Mouse (Mus musculus) cerebellum, postnatal 36 days (tissue): ENCODE results near the gene Slc38a3.
A peak's percentile ranks its signal among the peaks of the same experiment; 100 is the strongest.

Experiments
- DNase-seq, 2 experiments: peaks; one replicate each; pipeline ENCODE4 v3.0.0; 2021 to 2022; ENCODE audit warnings: mixed read lengths in 2 of 2

Slc38a3 gene

DNA sequence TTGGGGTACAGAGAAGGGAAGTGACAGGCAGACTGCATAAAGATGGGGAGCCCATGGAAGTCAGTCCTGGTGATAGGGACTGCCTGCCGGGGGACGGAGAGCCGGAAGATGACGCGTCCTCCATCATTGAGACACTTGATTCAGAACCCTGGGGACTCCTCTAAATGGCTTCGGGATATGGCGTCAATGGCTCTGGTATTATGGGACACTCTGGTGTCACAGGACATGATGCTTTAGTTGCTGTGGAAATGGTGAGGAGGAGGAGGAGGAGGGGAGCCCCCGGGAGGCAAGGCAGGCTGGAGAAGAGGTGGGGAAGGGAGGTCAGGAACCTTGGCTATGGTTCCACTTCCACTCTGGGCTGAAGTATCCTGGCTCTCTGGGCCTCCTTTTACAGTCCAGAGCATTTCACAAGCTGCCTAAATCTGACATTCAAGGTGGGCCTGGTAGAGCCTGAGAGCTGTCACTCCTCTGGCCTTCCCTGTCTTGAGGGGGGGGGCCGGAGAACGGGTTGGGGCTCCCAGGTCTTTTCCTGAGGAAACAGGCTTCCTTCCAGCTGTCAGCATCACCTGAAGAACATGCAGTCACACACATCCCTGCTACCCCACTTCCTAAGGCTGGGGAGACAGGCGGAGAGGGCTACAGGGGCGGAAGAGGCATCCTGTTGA lies 26.2 kb upstream of the Slc38a3 start:
- DNase-seq: no peak

DNA sequence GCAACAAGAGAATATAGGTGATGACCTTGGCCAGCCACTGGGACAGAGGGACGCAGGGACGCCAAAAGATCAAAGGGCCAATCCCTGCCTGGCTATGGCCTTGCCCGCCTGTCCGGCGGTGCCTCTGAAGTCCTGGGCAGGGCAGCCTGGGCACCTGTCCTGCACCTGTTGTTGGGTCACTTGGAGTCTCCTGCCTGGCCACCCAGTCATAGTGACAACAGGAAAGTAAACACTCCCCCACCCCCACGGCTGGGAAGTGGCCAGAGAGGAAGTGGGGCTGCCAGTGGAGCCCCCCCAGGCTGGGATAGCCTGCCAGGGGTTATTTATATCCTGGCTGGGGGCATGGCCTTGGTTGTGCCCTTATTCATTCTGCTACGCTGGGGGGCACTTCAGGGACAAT lies 25.3 kb upstream of the Slc38a3 start:
- DNase-seq: no peak

- DNase-seq: no peak
These were observed 24.2 kb upstream of the Slc38a3 start for GRCm38 (mm10) chr9:107693433-107693987.

- DNase-seq: no peak
These were observed 23.5 kb upstream of the Slc38a3 start for GRCm38 (mm10) chr9:107692785-107693184.

GRCm38 (mm10) chr9:107690391-107690790 lies 21.1 kb upstream of the Slc38a3 start:
- DNase-seq: no peak

DNA sequence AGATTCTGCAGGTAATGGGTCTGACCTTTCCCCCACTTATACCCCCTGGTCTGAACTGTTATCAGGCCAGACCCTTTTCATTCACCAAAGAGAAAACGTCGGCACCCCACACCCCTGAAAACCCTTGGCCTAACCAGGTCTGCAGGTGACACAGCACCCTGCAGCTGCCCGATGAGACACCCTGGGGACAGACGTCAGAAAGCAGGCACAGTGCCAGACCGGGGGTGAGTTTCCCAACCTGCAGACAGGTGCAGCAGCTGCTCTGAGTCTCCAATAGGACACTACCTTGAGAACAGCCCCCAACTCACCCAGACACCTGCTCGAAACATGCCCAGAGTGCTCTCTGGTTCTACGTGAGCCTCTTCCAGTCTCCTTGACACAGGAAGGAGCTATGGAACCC lies 19.6 kb upstream of the Slc38a3 start:
- no peak for DNase-seq

- no peak for DNase-seq
These were observed 19.1 kb upstream of the Slc38a3 start for GRCm38 (mm10) chr9:107688415-107688814.

GRCm38 (mm10) chr9:107685231-107685981 lies 16.1 kb upstream of the Slc38a3 start:
- peak; percentile 24 to 47 for DNase-seq

DNA sequence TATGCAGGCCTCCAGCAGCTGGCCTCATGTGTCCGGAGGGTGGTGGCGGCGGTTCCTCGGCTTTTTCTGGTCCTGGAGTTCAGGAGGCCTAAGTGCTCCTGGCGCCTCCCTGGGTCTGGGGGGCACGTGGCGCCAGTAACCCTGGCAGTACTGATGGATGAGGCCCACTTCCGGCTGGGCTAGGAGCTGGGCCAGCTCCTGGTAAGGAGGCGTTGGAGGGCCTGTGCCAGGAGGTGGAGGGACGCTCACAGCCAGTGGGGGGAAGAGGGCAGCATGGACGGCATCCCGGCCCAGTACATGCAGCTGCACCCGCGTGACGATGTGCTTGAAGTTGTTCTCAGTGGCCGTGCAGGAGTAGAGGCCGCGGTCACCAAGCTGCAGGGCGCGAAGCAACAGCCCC lies 13.1 kb upstream of the Slc38a3 start:
- DNase-seq: no peak

GRCm38 (mm10) chr9:107679501-107679900 lies 10.2 kb upstream of the Slc38a3 start, which contains the start of gene Gnat1:
TSS of gene Gnat1 (minus strand) at chr9:107679712.
- no peak for DNase-seq

DNA sequence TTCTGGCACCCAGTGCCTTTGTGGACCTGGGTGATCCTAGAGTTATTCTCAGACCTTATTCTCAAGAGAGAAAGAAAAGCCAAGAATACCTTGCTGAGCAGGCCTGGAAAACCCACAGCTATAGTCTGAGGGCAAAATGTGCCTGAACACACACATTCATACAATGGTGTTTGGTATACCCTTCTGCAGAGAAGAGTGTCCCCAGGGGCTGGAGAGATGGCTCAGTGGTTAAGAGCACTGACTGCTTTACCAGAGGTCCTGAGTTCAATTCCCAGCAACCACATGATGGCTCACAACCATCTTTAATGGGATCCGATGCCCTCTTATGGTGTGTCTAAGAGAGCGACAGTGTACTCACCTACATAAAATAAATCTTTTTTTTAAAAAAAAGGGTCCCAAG lies 9.5 kb upstream of the Slc38a3 start:
- no peak for DNase-seq

DNA sequence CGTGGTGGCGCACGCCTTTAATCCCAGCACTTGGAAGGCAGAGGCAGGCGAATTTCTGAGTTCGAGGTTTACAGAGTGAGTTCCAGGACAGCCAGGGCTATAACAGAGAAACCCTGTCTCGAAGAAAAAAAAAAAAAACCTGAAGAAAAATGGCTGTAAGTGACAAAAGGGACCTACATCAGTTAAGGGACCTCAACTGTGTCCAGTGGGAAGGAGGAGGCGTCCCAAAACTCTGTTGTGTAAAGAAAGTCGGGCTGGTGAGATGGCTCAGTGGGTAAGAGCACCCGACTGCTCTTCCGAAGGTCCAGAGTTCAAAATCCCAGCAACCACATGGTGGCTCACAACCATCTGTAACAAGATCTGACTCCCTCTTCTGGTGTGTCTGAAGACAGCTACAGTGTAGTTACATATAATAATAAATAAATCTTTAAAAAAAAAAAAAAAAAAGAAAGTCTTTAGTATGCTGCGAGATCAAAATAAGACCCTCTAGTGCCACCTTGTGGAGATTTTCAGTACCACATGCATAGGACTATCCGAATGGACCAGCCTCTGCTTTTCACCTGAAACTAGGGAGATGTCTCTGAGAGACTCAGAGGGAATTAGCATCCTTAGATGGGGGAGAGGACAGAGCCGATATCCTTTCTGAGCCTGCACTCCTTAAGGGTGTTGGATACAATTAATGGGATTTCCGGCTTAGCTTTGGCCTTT lies 8.6 kb upstream of the Slc38a3 start:
- DNase-seq: peak; percentile 71 to 90

DNA sequence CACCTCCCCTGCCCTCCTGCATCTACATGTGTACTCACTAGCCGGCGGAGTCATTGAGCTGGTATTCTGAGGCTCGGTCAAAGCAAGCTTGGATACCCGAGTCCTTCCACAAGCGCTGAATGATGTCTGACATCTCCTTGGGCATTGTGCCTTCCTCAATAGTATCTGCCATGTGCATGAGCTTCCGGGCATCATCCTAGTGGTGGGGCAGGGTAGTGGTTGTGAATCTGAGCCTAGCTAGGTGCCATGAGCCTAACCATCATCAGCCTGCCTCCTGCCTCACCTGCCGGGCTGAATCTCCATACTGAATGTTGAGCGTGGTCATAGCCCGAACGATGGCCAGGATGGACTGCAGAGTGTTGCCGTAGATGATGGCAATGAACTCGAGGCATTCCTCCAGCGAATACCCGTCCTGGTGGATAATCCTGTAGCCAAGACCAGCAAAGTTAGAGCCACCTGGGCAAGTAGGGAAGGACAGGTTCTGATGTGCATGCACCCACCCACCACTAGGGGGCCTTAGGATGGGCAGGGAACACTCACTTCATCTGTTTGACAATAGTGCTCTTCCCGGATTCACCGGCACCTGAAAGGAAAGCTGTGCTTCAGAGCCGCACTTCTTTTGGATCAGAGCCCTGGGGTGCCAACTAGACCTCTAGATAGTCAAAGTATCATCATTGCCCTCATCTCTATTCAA lies 7.9 kb upstream of the Slc38a3 start:
- peak; percentile 48 to 66 for DNase-seq

DNA sequence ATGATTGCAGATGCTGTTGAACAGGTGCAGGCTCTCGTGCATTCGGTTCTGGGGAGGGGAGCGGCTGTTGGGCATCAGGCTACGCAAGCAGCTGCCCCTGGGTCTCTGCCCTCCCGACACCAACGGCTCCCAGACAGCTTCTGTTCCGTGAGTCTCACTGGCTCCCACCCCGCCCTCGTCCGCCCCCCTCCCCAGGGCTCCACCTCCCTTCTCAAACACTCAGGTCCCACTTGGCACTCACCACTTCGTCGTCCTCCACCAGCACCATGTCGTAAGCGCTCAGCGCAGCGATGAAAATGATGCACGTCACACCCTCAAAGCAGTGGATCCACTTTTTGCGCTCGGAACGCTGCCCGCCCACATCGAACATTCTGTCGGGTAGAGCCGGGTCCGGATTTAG lies 7.0 kb upstream of the Slc38a3 start:
- no peak for DNase-seq

DNA sequence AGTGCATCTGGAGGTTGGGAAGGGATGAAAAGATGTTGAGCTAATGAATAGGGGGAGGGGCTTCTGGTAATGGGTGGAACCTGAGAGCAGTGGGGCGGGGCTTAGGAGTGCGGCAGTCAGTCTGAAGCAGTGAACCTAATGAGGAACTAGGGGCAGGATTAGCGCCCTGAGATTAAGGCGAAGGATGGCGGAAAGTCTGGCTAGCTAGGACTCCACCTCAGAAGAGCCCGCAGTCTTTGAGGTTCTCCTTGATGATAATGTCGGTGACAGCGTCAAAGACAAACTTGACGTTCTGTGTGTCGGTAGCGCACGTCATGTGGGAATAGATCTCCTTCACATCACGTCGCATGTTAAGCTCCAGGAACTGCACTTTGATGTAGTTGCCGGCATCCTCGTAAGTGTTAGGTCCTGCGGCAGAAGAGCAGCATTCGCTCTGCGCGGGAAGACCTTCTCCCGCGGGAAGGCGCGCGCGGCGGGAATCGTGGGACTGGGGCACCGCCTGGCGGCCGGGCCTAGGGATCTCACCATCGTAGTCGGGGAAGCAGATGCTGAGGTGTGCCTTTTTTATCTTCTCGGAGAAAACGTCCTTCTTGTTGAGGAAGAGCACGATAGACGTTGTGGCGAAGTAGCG lies 6.5 kb upstream of the Slc38a3 start:
- peak; percentile 50 to 63 for DNase-seq

GRCm38 (mm10) chr9:107674609-107675429 lies 5.5 kb upstream of the Slc38a3 start:
- no peak for DNase-seq

- DNase-seq: no peak
These were observed 929 bp upstream of the Slc38a3 start for GRCm38 (mm10) chr9:107670259-107670658.

- DNase-seq: no peak
These were observed 414 bp downstream of the Slc38a3 start for GRCm38 (mm10) chr9:107668916-107669315.

GRCm38 (mm10) chr9:107668011-107668410 lies 1.3 kb downstream of the Slc38a3 start:
- no peak for DNase-seq

- DNase-seq: no peak
These were observed 2.1 kb downstream of the Slc38a3 start for GRCm38 (mm10) chr9:107667219-107667618.

DNA sequence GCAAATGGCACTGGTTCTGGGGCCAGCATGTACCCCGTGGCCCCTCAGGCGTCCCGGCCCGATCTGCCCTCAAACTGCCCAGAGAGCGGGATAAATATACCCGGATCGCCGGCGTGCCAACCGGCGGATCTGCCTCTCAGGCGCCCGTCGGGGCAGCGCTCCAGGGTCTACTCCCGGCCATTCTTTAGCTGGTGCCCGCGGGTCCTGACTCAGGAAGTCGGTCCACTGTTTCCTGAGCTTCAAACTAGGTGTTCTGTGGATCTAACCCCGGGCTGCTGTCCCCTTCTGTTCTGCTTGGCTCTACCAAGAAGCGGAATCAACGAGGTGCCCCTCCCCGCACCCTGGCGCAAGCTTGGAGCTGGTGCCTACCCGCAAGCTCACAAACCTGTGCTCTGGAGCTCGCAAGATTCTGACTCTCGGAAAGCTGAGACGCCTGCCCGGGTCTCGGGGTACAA lies 2.6 kb downstream of the Slc38a3 start:
- no peak for DNase-seq
